Mouse (Mus musculus) myocyte (in vitro differentiated cells): ENCODE data around the gene Megf6.

Experiments used
- CEBPB ChIP-seq: IDR thresholded peaks from 2 replicates; pipeline ENCODE4 v1.6.1; 2011; ENCODE audit warnings: mild to moderate bottlenecking, moderate library complexity; ENCODE audit not compliant: poor library complexity, insufficient read depth, severe bottlenecking
- E2F4 ChIP-seq: IDR thresholded peaks from one replicate; pipeline ENCODE4 v1.6.1; 2011; ENCODE audit warnings: mild to moderate bottlenecking, control low read depth, moderate library complexity; ENCODE audit not compliant: insufficient read depth
- MAX ChIP-seq: IDR thresholded peaks from one replicate; pipeline ENCODE4 v1.6.1; 2011; ENCODE audit warnings: low read depth, mild to moderate bottlenecking, control low read depth
- POLR2A ChIP-seq: IDR thresholded peaks from one replicate; pipeline ENCODE4 v1.6.1; 2011; ENCODE audit warnings: low read depth, mild to moderate bottlenecking, control low read depth, moderate library complexity; ENCODE audit not compliant: insufficient read length
- POLR2AphosphoS2 ChIP-seq: IDR thresholded peaks from one replicate; pipeline ENCODE4 v1.6.1; 2011; ENCODE audit warnings: low read depth, control low read depth; ENCODE audit not compliant: insufficient read length
- TCF12 ChIP-seq: IDR thresholded peaks from one replicate; pipeline ENCODE4 v1.6.1; 2011; ENCODE audit warnings: mild to moderate bottlenecking, control low read depth; ENCODE audit not compliant: poor library complexity, insufficient read depth, severe bottlenecking
- TCF3 ChIP-seq: IDR thresholded peaks from one replicate; pipeline ENCODE4 v1.6.1; 2011; ENCODE audit warnings: low read depth, control low read depth; ENCODE audit not compliant: insufficient read length

DNA sequence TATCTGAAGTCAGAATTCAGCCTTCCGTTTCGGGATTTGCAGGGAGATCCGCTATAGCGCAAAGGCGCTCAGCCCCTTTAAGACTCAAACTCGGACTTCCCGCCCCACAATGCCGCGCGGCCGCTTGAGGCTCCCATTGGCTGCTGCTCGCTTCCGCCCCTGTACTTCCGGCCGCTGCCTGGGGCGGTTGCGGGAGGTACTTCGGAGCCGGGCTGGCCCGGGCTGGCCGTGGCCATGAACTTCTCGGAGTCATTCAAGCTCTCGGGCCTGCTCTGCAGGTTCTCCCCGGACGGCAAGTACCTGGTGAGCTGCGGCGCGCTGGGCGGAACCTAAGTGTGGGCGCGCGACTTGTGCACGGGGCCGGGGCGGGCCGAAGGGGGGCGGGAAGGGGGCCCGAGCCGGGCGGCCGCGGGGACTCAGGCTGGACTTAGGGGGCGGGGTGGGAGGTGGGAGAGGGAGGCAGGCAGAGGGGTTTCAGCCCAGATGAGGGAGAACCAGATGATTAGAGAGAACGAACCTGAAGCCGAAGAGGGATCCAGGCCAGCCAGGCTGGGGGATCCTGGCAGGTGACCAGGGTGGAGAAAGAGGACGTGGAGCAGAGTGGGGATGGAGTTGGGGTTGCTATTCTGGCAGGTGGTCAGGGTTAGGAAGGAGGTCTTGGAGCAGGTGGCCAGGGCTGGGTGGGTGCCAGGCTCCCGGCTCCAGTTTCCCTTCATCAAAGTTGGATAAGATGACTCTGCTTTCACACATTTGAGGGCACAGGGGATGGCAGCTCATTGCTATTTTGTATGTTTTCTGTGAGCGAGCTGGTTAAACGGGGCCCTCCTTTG is 28.1 kb upstream of the Megf6 start, which contains the start of gene Wrap73:
- TF ChIP-seq POLR2AphosphoS2 (no peak), POLR2A (peak; percentile 72), MAX (no peak), E2F4 (peak; percentile 44), TCF3 (no peak), TCF12 (no peak), CEBPB (no peak)
